Mouse (Mus musculus): ENCODE measurements at regions not wholly inside any gene's neighbourhood (a gene's known extent, or its start where the extent isn't known, plus 50 kb on each side); places are given as distances from the start of the nearest gene placed in this dataset.
"Not testable (repeated sequence)": the region's sequence is repeated elsewhere in the genome, so short reads cannot be mapped to it uniquely, and the experiment has no call there.

- DNase-seq (ENCODE audit: low read depth, low spot score): no peak
These were observed 57.2 kb downstream of the Foxa2 start for GRCm38 (mm10) chr2:147989616-147990015.

DNA sequence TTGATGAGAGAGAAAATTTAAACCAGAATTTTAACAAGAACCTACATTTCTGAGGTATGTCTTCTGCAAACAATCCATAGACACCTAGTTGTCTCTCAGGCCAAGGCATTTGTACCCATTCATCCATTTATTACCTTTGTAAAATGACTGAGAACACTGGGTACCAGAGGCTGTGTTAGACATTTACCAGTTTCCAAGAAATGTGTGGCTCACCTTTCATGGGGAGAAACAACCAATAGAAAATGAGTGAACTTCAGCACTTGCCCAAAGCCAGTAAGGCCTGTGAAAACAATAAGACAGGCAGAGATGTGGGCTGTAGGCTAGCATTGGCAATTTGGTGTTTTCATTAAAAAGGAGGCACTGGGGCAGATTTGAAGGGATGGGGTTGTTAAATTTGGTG lies 58.2 kb downstream of the Foxa2 start:
- DNase-seq (ENCODE audit: low read depth, low spot score): no peak

DNA sequence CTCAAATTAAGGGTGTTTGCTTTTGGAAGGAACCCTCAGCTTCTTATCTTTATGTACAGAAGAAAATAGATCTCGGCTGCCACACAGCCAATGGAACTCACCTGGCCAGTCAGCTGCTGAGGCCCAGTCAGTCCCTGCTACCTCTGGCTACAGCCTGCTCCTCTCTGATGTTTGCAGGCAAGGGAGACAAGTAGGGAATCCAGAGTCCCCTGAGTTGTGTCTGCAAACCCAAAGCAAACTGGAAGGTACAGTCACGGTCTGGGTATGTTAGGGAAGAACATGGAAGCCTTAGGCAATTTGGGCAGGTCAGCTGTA lies 61.6 kb downstream of the Foxa2 start:
- no peak for DNase-seq (ENCODE audit: low read depth, low spot score)

DNA sequence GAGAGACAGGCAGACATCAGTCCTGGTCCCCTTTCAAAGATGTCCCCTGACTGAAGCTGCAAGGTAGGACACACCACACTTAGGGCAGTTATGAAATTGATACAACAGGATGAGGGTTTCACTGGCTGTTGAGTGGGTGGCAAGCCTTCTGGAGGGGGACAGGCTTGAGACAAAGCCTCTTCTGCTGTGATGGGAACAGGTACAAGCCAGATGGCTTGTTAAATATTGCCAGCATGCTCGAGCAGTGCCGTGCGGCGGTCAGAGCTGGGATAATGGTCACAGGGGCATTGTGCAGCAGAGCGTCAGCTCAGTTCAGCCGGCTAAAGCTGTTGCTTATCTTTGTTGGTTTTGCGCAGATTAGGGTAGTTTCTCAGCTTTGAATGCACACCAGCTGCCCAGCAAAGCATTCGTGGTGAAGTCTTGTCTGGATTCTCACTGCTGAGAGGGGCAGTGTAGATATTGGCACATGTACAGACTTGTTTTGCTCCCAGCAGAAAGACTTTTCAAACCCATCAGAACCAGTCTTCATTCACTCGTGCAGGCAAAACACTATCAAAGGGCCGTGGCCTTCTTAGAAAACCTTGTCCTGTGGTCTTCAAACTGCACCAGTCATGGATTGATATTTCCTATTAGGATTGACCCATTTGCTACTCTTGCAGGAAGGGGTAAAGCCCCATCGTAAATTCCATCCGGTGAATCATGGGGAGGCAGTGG lies 62.1 kb downstream of the Foxa2 start:
- DNase-seq (ENCODE audit: low read depth, low spot score): no peak

DNA sequence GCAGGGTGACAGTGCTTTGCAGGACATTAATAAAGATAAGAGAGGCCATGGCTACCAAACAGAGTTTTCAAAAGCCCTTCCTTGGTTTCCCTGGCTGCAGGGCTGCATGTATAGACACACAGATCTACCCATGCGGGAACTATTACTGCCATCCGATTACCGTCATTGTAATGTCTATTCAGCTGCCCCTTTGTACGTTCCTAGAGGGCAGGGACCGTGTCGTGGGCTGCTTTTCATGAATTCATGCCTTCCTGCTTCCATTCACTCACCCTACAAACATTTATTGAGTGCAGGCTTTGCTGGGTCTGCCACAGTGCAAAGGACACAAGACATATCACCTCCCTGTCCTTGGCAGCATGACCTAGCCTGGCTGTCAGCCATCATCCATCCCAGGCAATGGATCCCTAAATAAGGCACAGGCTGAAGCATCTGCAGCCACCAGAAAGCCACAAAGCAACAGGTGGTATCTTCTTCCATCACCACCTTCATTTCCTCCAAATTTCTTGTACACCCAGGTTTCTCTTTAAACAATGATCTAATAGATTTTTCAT lies 65.8 kb downstream of the Foxa2 start:
- no peak for DNase-seq (ENCODE audit: low read depth, low spot score)

GRCm38 (mm10) chr2:147980408-147980807 lies 66.4 kb downstream of the Foxa2 start:
- no peak for DNase-seq (ENCODE audit: low read depth, low spot score)

DNA sequence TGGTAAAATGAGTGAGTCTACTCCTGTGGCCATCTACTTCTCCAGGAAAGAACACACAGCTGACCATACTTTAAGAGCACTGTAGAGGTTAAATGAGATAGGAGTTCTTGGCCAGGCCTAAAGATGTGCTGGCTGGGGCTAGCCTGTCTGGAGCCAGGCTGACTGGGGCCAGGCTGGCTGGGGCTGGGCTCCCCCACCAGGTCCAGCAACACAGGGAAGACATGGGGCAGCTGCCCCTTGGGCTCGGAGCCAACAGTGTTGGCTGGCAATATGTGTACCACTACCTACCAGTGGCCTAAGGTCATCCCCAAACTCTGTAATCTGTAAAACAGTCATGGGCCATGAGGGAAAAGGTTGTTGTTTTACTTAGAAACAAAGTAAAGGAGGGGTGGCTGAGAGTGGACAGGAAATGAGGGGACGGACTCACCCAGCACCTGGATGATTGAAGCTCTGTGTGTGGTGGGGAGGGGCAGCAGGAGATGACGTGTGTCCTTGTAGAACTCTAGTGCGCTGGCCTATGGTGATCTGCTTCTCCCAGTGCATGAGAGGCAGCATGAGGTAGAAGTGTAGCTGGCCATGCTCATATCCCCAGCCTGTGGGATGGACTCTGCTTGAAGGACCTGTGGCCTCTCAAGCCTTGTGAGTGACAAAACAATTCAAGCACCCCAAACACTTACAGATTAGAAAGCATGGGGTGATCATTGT lies 67.0 kb downstream of the Foxa2 start:
- no peak for DNase-seq (ENCODE audit: low read depth, low spot score)

DNA sequence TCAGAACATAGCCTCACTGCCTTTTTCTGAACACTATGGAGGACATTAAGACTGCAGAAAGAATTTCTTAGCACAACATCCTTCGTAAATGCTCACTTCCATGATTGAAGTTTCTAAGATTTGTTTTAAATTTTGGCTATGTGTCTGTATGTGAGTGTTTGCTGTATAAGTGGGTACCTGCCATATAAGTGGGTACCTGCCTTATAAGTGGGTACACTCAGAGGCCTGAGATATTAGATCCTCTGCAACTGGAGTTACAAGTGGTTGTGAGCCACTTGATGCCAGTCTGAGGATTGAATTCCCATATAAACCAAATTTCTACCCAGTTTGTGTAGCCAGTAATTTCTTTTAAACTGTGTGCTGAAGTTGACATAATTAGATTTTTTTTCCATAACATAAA lies 67.8 kb downstream of the Foxa2 start:
- DNase-seq (ENCODE audit: low read depth, low spot score): no peak

- DNase-seq (ENCODE audit: low read depth, low spot score): no peak
These were observed 72.0 kb downstream of the Foxa2 start for GRCm38 (mm10) chr2:147974776-147975175.

DNA sequence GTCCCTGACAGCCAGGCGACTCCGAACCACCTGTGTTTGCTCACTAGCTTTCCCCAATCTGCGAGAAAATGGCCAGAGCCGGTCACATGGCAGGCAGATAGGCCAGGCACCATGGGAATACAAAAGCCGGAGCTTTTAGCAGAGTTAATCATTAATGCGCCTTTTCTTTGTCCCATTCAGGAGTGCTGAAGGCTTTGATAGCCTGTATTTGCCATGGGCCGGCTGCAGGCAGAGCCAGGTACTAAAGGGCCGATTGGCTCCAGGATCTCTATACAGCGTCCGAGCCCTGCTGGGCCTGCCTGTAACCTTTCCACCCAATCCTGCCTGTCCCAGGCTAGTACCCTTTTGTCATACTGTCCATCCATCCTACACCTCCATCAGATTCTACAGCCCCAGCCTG lies 78.1 kb downstream of the Foxa2 start:
- DNase-seq (ENCODE audit: low read depth, low spot score): no peak

DNA sequence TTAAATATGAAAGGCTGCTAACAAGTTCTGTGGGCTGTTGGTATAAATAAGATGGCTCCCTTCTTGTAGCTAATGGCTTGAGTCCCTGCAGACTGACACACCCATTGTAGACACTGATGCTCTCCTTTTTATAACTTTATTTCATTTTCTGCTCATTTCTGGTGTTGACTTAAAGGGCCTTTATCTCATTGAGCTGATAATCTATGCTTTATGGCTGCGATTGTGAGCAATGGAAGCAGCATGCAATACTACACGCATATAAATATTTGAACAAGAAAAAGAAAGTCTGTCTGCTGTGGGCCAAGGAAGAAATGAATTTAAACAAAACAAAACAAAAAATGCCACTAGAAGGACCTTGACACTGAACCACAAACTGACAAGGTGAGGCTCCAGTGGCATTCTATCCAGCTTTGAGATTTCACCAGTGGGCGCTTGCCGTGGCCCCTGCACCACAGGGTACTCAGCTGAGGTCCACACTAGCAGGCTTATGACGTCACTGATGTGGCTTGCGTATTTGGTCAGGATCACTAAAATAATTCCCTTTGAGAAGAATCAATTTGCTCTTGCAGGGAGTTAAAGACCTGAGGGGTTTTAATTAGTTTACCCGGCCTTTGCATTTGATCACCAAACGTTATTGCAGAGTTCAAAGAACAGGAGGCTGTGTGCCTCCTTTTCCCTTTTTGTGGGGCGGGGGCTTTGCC lies 78.8 kb downstream of the Foxa2 start:
- no peak for DNase-seq (ENCODE audit: low read depth, low spot score)

GRCm38 (mm10) chr2:147963284-147963683 lies 83.5 kb downstream of the Foxa2 start:
- DNase-seq (ENCODE audit: low read depth, low spot score): not testable (repeated sequence)

GRCm38 (mm10) chr2:147961633-147962032 lies 85.1 kb downstream of the Foxa2 start:
- no peak for DNase-seq (ENCODE audit: low read depth, low spot score)

- no peak for DNase-seq (ENCODE audit: low read depth, low spot score)
These were observed 92.6 kb downstream of the Foxa2 start for GRCm38 (mm10) chr2:147954183-147954582.

DNA sequence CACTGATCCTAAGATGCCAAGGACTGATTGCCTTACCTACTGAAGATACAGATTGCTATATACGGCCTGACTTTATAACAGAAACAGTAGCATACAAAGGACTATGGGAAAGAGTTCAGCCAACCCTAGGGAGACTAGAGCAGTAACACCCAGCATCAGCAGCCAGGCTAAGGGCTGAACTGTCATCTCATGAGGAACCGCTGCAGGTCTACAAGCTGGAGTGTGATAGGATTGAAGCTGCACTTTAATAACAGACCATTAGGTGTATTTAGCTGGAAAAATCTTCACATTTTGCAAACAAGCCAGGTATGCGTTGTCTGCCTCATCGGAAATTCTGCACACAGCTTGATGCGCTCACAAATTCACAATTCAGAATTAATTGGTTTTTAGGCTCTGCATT lies 95.5 kb downstream of the Foxa2 start:
- DNase-seq (ENCODE audit: low read depth, low spot score): no peak

DNA sequence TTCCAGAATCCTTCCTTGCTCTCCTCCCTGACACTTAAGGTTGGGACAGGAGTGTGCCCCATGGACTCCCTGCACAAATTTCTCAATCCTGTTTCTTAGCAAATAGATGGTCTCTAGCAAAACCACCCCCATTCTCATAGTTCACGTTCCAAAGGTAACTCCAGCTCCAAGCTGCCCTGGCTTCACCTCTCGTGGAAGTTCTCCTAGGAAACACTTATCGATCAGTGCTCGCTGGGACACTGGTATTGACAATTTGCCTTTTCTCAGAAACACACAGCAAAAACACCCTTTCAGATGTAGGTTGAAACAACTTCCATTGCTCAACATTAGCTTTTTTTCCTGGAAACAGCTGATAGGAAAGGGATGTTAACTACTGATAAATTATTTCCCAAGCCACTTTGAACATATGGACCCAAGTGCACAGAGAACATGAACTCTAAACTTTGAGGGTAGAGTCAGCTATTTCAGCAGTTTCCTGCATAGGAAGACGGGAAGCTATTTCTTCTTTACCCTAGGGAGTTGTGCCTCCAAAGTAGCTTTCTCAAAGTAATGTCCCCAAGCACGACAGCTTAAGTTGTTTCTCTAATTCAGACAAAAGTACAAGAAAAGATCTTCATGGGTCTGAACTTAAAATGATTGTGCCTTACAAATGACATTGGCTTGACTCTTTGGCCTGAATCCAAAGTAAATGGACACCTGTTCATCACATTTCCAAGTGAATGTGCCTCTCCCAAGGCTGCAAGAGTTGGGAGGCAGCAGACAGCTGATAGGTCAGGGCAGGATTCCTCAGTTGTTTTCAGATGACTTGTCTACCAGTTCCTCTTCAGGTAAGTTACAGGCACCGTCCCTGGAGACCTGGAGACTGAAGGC lies 102.4 kb downstream of the Foxa2 start:
- no peak for DNase-seq (ENCODE audit: low read depth, low spot score)

DNA sequence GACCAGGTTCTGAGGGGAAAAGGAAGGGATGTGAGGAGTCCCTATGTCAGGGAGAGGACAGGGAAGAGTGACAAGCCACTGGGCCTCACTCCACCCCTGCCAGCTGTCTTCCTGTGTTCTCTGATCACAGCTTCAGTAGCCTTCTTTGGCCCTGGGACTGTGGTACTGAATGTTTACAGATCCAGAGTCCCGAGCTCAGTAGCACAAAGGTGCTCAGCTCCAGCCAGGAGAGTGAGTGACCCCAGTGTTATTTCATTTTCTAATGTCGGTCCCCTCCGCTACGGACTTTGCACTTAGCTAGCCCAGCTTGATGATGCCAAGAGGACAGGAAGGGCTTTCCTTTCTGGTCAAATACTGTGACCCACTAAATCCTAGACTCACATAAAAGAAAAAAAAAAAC lies 104.2 kb downstream of the Foxa2 start:
- DNase-seq (ENCODE audit: low read depth, low spot score): no peak

DNA sequence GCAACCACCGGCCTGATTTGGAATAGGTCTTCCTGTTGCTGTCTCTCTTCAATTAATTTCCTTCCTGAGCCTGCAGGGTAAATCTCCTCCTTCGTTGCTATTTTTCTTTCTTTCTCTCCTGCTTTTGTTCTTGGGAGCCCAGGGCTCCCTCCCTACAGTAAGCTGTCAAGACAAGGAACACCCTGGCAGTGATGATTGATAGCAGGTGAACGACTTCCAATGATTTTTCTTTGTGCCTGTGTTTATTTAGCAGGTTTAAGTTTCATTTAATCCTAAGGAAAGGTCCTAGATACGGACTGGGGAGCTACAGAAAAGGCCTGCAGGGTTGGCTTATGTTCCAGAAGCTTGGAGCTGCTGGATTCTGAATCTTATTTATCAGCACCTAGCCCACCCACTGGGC lies 105.5 kb downstream of the Foxa2 start:
- DNase-seq (ENCODE audit: low read depth, low spot score): no peak

GRCm38 (mm10) chr2:147932494-147932893 lies 114.3 kb downstream of the Foxa2 start:
- no peak for DNase-seq (ENCODE audit: low read depth, low spot score)

GRCm38 (mm10) chr2:147929031-147929711 lies 117.6 kb downstream of the Foxa2 start:
- no peak for DNase-seq (ENCODE audit: low read depth, low spot score)

Measured in skeletal muscle tissue, adult 2 months (tissue).